Mouse (Mus musculus) hindbrain, embryonic 14.5 days (tissue): Measurements from ENCODE around the gene Tox2. TPM values are rescaled to one million over a fixed set of nuclear protein-coding genes. Genes with fewer than 3 reads are reported as not detected.

Experiments used
- ATAC-seq: fragments of 200-750 bp; cut with Nextera tagmentation; 2 replicates; pipeline ENCODE4 v1.8.0; 2017; ENCODE audit warnings: moderate number of reproducible peaks, mild to moderate bottlenecking, moderate TSS enrichment, moderate library complexity; ENCODE audit not compliant: low FRiP score
- DNase-seq: peaks from one replicate; pipeline ENCODE4 v3.0.0-alpha.2; 2015; ENCODE audit warnings: low spot score
- H3K27ac ChIP-seq: fragments of 300-500 bp; sonication (generic); 2 replicates; pipeline ENCODE4 v1.5.1; 2014; ENCODE audit warnings: mild to moderate bottlenecking, moderate library complexity
- H3K27me3 ChIP-seq: fragments of 300-500 bp; sonication (generic); 2 replicates; pipeline ENCODE4 v1.6.1; 2014; ENCODE audit warnings: mild to moderate bottlenecking, low read length, mixed read lengths; ENCODE audit not compliant: control insufficient read depth, insufficient read depth
- H3K36me3 ChIP-seq: fragments of 300-500 bp; sonication (generic); replicated peaks from 2 replicates; pipeline ENCODE4 v1.6.1; 2014; ENCODE audit not compliant: control insufficient read depth, insufficient read depth
- H3K4me1 ChIP-seq: fragments of 300-500 bp; sonication (generic); replicated peaks from 2 replicates; pipeline ENCODE4 v1.6.1; 2014; ENCODE audit warnings: antibody characterized with exemption, low read length, mixed read lengths; ENCODE audit not compliant: control insufficient read depth, insufficient read depth
- H3K4me2 ChIP-seq: fragments of 300-500 bp; sonication (generic); replicated peaks from 2 replicates; pipeline ENCODE4 v1.6.1; 2014; ENCODE audit warnings: mild to moderate bottlenecking, moderate library complexity
- H3K4me3 ChIP-seq: fragments of 300-500 bp; sonication (generic); replicated peaks from 2 replicates; pipeline ENCODE4 v1.5.1; 2014; ENCODE audit warnings: mild to moderate bottlenecking, low read length
- H3K9ac ChIP-seq: fragments of 300-500 bp; sonication (generic); 2 replicates; pipeline ENCODE4 v1.6.1; 2014
- H3K9me3 ChIP-seq: fragments of 300-500 bp; sonication (generic); 2 replicates; pipeline ENCODE4 v1.6.1; 2016; ENCODE audit warnings: low read length; ENCODE audit not compliant: control insufficient read depth
- WGBS: fragments of 180-500 bp; shearing (Covaris S2); extraction: QIAGEN DNeasy Blood & Tissue Kit; methylation state at CpG from one replicate; pipeline ENCODE4 v1.1.7; 2014; 5-methylcytosine and 5-hydroxymethylcytosine counted together
- polyA plus RNA-seq: library from polyadenylated mRNA; unstranded; fragments of >200 nt; fragmentation: Nextera tagmentation; extraction: Ambion mirVana; gene quantifications from 2 replicates; pipeline ENCODE4 v1.2.1, GENCODE M21; 2014

Tox2 gene
- polyA plus RNA-seq, 1 experiment from 2014 or later, result 28.7 TPM

DNA sequence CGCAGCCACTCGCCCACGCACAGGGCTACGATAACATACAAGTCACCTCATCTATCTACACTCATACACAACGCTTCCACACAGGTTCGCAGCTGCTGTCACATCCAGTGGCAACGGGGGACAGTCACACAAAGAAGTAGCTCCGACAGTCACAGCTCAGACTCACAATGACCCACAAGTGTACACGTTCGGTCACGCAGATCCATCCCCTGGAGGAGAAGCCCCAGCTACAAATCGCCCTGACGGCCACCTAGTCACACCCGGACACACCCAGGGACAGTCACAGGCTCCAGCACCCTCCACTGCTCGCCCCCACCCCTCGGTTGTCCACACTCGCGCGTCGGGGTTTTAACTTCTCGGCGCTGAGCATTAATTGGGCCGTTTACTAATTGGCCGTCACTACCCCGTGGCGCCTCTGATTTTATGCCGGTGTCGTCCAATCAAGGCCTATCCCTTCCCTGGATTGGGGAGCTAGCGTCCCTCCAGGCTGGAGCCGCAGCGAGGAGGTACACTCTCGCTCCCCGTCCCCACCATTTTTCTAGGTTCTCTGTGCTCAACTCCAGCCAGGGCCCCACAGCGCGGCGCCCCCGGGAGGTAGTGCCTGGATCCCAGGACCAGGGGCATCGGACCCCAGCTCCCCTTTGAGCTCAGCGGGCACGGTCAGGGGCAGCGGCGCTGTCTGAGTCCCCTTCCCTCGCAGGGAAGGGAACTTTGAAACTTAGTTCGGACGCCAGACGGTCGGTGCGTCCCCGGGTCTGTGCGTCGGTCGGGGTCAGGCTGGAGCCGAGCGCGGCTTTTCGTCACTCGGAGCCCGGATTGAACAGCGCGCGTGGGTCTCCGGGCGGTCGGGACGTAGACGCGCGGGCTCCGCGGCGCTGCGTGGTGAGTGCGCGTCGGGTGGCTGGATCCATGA, 966 bp downstream of the Tox2 start:
- no peaks in the 10 kb centered on the region for H3K36me3 ChIP-seq
- H3K4me3 ChIP-seq, result peak overlapping the region; percentile 48
- peaks cover 30% of the 10 kb centered on the region for H3K27me3 ChIP-seq
- DNase-seq, result no peak
- peaks cover 13% of the 10 kb centered on the region; the same call in 1 of the 2 replicates for H3K9me3 ChIP-seq
- H3K4me2 ChIP-seq, result peak overlapping the region; percentile 63
- peak; percentile 32 for ATAC-seq
- H3K27ac ChIP-seq, result peak overlapping the region; percentile 59
- peak overlapping the region; percentile 67 for H3K9ac ChIP-seq
- 1% methylated on average over 74 of the region's 75 CpGs for WGBS
- peaks cover 37% of the 10 kb centered on the region for H3K4me1 ChIP-seq

GRCm38 (mm10) chr2:163204548-163205261, 1.8 kb downstream of the Tox2 start:
- peak overlapping the region; percentile 48 for H3K4me3 ChIP-seq
- H3K4me1 ChIP-seq, result peaks cover 37% of the 10 kb centered on the region
- peak overlapping the region; percentile 63 for H3K4me2 ChIP-seq
- peak overlapping the region; percentile 59 for H3K27ac ChIP-seq
- ATAC-seq (peak; percentile 51; the same call in 1 of the 2 replicates), DNase-seq (no peak)
- no peaks in the 10 kb centered on the region for H3K36me3 ChIP-seq
- peaks cover 13% of the 10 kb centered on the region; the same call in 1 of the 2 replicates for H3K9me3 ChIP-seq
- WGBS, result under 1% methylated on average over 35 of the region's 45 CpGs
- peaks cover 30% of the 10 kb centered on the region for H3K27me3 ChIP-seq
- peak overlapping the region; percentile 67 for H3K9ac ChIP-seq

DNA sequence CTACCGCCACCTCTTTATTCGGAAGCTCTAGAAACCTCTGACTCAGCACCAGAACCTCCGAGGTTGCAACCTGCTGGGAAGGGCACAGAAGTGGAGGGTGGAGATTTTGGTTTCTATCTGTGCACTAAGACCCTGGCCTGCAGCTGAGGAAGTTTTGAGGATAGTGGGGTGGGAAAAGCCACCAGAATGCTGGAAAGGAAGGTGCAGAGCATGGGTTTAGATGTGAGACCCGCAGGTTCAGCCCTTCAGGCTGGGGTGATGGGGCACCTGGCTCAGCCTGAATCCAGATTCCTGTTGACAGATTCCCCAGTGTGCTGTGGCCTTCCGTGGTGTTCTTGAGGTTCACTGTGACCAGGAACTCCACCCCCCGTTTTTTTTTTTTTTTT, 2.3 kb downstream of the Tox2 start:
- Histone ChIP-seq H3K36me3 (no peaks in the 10 kb centered on the region), H3K9ac (peak overlapping the region; percentile 67), H3K4me2 (peak overlapping the region; percentile 63), H3K9me3 (peaks cover 13% of the 10 kb centered on the region; the same call in 1 of the 2 replicates), H3K4me1 (peaks cover 37% of the 10 kb centered on the region), H3K27ac (peak overlapping the region; percentile 59), H3K27me3 (peaks cover 30% of the 10 kb centered on the region), H3K4me3 (peak overlapping the region; percentile 48)
- 3% methylated on average over 6 of the region's 6 CpGs for WGBS
- DNase-seq, result no peak
- ATAC-seq, result no peak

- H3K4me1 ChIP-seq, result peaks cover 37% of the 10 kb centered on the region
- peaks cover 30% of the 10 kb centered on the region for H3K27me3 ChIP-seq
- peak overlapping the region; percentile 67; the same call in 1 of the 2 replicates for H3K9ac ChIP-seq
- peak; percentile 28; the same call in 1 of the 2 replicates for ATAC-seq
- H3K9me3 ChIP-seq, result peaks cover 13% of the 10 kb centered on the region; the same call in 1 of the 2 replicates
- no peaks in the 10 kb centered on the region for H3K36me3 ChIP-seq
- H3K4me2 ChIP-seq, result peak overlapping the region; percentile 63
- peak overlapping the region; percentile 48 for H3K4me3 ChIP-seq
- DNase-seq, result peak; percentile 53
- 12% methylated on average over 17 of the region's 17 CpGs for WGBS
- H3K27ac ChIP-seq, result 0 out of 2 replicates have a peak overlapping the region, but pooled peaks have one; percentile 59
Measured at GRCm38 (mm10) chr2:163205737-163206490, 3.0 kb downstream of the Tox2 start.

DNA sequence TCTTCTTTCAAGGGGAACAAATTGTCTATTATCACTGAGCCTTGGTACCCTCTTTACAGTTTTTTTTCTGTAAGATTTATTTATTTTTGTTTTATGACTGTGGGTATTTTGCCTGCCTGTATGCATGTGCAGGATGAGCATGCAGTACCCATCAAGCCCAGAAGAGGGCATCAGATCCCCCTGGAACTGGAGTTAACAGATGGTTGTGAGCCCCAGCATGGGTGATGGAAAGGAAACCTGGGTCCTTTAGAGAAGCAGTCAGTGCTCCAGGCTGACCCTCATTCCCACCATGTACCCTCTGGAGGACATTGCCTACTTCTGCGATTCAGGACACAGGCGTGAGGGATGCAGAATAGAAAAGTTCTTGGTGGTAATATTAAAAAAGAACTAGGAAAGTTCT, 4.4 kb downstream of the Tox2 start:
- Histone ChIP-seq H3K4me3 (no peak overlapping the region), H3K27me3 (peaks cover 26% of the 10 kb centered on the region), H3K36me3 (no peaks in the 10 kb centered on the region), H3K4me1 (peaks cover 37% of the 10 kb centered on the region), H3K4me2 (no peak overlapping the region), H3K9me3 (no peaks in the 10 kb centered on the region), H3K27ac (no peak overlapping the region), H3K9ac (no peak overlapping the region)
- DNase-seq, result no peak
- 100% methylated on average over 2 of the region's 2 CpGs for WGBS
- ATAC-seq, result no peak

DNA sequence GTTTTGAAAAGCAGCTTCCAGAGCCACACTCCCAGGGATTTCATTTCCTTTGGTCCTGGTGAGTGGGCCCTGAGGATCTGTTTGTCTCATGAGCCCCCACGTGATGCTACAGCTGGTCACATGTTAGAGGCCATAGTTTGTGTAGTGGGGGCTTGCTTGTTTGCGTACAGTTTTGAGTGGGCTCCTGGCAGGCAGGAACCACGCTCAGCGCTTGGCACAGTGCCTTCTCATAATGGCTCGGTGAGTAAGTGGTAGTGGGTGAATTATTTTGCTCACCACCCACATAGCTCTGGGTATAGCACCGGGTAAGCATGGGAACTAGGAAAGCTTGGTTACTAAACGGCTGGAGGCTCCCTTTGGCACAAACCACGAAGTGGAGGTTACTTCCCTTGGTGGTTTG, 6.2 kb downstream of the Tox2 start:
- Histone ChIP-seq H3K4me1 (peaks cover 25% of the 10 kb centered on the region), H3K9ac (no peak overlapping the region), H3K36me3 (no peaks in the 10 kb centered on the region), H3K4me3 (no peak overlapping the region), H3K27me3 (peaks cover 16% of the 10 kb centered on the region), H3K9me3 (no peaks in the 10 kb centered on the region), H3K27ac (no peak overlapping the region), H3K4me2 (no peak overlapping the region)
- 88% methylated on average over 8 of the region's 8 CpGs for WGBS
- ATAC-seq (no peak), DNase-seq (no peak)

DNA sequence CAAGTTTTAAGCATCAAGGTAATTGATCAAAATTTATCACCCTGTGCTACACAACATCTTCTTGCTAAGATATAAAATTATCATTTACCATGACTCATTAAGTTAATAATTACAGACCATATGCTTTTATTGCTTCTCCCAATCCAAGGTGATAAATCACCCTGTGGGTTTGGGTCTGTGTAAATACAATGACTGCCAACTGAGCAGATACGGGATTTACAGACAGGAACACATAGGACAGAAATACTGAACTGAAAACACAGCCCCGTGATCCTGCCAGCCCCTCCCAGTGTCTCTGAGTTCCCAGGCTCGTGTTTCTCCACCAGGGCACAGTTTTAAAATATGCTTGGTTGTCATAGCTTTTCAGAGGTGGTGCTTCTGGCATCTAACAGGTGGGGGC, 10.2 kb downstream of the Tox2 start:
- Histone ChIP-seq H3K27ac (no peak overlapping the region), H3K27me3 (no peaks in the 10 kb centered on the region), H3K4me1 (0 out of 2 replicates have a peak, but pooled peaks cover 4% of the 10 kb centered on the region), H3K4me3 (no peak overlapping the region), H3K4me2 (no peak overlapping the region), H3K36me3 (no peaks in the 10 kb centered on the region), H3K9me3 (no peaks in the 10 kb centered on the region), H3K9ac (no peak overlapping the region)
- DNase-seq (no peak), ATAC-seq (no peak)
- 35% methylated on average over 3 of the region's 3 CpGs for WGBS

DNA sequence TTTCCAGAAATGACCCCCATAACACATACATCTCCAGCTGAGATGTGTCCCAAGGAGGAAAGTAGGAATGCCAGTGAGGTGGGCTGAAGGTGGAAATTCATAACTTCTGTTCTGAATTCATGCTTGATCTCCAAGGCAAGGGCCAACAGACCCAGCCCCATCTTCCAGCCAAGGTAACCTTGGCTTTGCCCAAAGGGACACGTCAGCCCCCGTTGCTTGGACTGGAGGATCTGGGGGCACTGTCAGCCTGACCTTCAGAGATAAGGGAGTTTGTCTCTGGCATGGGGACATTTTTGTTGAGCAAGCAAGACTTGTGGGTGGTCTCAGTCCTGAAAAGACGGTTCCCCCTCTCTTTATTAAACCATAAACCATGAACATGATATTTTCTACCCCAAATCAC, 15.2 kb downstream of the Tox2 start:
- DNase-seq (no peak), ATAC-seq (no peak)
- Histone ChIP-seq H3K4me3 (no peak overlapping the region), H3K4me1 (peaks cover 15% of the 10 kb centered on the region; the same call in 1 of the 2 replicates), H3K27me3 (no peaks in the 10 kb centered on the region), H3K36me3 (no peaks in the 10 kb centered on the region), H3K9me3 (no peaks in the 10 kb centered on the region), H3K27ac (no peak overlapping the region), H3K9ac (no peak overlapping the region), H3K4me2 (no peak overlapping the region)
- WGBS, result 90% methylated on average over 3 of the region's 3 CpGs
